Mouse (Mus musculus) lung, postnatal 0 days (tissue): ENCODE measurements at regions not wholly inside any gene's neighbourhood (a gene's known extent, or its start where the extent isn't known, plus 50 kb on each side); places are given as distances from the start of the nearest gene placed in this dataset.

Experiments
- CTCF ChIP-seq: IDR thresholded peaks from 2 replicates; pipeline ENCODE4 v1.5.1; 2016; ENCODE audit warnings: antibody characterized with exemption, mild to moderate bottlenecking
- EP300 ChIP-seq: IDR thresholded peaks from 2 replicates; pipeline ENCODE4 v1.6.1; 2016; ENCODE audit warnings: antibody characterized with exemption, mild to moderate bottlenecking, control low read depth

- no peak for TF ChIP-seq CTCF
- no peak for TF ChIP-seq EP300
Observed at GRCm38 (mm10) chr15:36846806-36847205, 160.8 kb downstream of the Zfp706 start.
